Mouse (Mus musculus): ENCODE data around the gene Arsg. TPM values are rescaled to one million over a fixed set of nuclear protein-coding genes. Genes with fewer than 3 reads are reported as not detected.

Arsg gene
- polyA plus RNA-seq, 2 experiments from 2014 or later: 4.5 to 5.5 TPM

GRCm38 (mm10) chr11:109546305-109547001, 73.3 kb downstream of the Arsg start:
- ATAC-seq: no peak

GRCm38 (mm10) chr11:109547652-109548051, 74.5 kb downstream of the Arsg start:
- no peak for ATAC-seq

- no peak for ATAC-seq
Measured at GRCm38 (mm10) chr11:109549599-109550290, 76.6 kb downstream of the Arsg start.

- ATAC-seq: peak; percentile 49
Measured at GRCm38 (mm10) chr11:109553921-109554320, 80.7 kb downstream of the Arsg start.

- ATAC-seq: no peak
Measured at GRCm38 (mm10) chr11:109554443-109554842, 81.3 kb downstream of the Arsg start.

GRCm38 (mm10) chr11:109556130-109556529, 83.0 kb downstream of the Arsg start:
- ATAC-seq: no peak

GRCm38 (mm10) chr11:109557419-109557818, 84.2 kb downstream of the Arsg start:
- no peak for ATAC-seq

- no peak for ATAC-seq
Measured at GRCm38 (mm10) chr11:109559241-109559640, 86.1 kb downstream of the Arsg start.

GRCm38 (mm10) chr11:109560793-109561257, 87.7 kb downstream of the Arsg start:
- peak; percentile 87 for ATAC-seq

GRCm38 (mm10) chr11:109561445-109561844, 88.3 kb downstream of the Arsg start:
- ATAC-seq: no peak

GRCm38 (mm10) chr11:109563708-109564107, 90.5 kb downstream of the Arsg start:
- no peak for ATAC-seq

- no peak for ATAC-seq
Measured at GRCm38 (mm10) chr11:109564466-109565214, 91.5 kb downstream of the Arsg start.

GRCm38 (mm10) chr11:109569007-109569618, 95.9 kb downstream of the Arsg start:
- peak; percentile 44 for ATAC-seq

GRCm38 (mm10) chr11:109569809-109570208, 96.6 kb downstream of the Arsg start:
- peak; percentile 47 for ATAC-seq

GRCm38 (mm10) chr11:109572051-109572450, 98.9 kb downstream of the Arsg start:
- ATAC-seq: no peak

- no peak for ATAC-seq
Measured at GRCm38 (mm10) chr11:109574604-109575003, 101.4 kb downstream of the Arsg start.

- ATAC-seq: no peak
Measured at GRCm38 (mm10) chr11:109575832-109576231, 102.7 kb downstream of the Arsg start.

- ATAC-seq: no peak
Measured at GRCm38 (mm10) chr11:109578536-109578935, 105.4 kb downstream of the Arsg start.

GRCm38 (mm10) chr11:109579999-109580398, 106.8 kb downstream of the Arsg start:
- no peak for ATAC-seq

- ATAC-seq: no peak
Measured at GRCm38 (mm10) chr11:109583986-109584385, 110.8 kb downstream of the Arsg start.

GRCm38 (mm10) chr11:109584843-109585713, 111.9 kb downstream of the Arsg start:
- ATAC-seq: peak; percentile 73

- ATAC-seq: no peak
Measured at GRCm38 (mm10) chr11:109586424-109586823, 113.2 kb downstream of the Arsg start.
